Mouse (Mus musculus): ENCODE data around the gene Gm10974. TPM values are rescaled to one million over a fixed set of nuclear protein-coding genes. Genes with fewer than 3 reads are reported as not detected.

Gene Gm10974
- polyA plus RNA-seq, 1 experiment from 2014 or later: not detected

GRCm38 (mm10) chr7:66405541-66405940 is 39.8 kb downstream of the Gm10974 start:
- Histone ChIP-seq H3K4me2 (replicated peaks; ENCODE audit: low read depth, low read length) (no peak overlapping the region), H3K9me3 (ENCODE audit: control insufficient read depth, low read length) (no peaks in the 10 kb centered on the region), H3K4me3 (ENCODE audit: low read depth, low read length) (no peak overlapping the region), H3K4me1 (replicated peaks; ENCODE audit: control insufficient read depth, insufficient read depth, low read length) (no peaks in the 10 kb centered on the region), H3K27me3 (ENCODE audit: control insufficient read depth, insufficient read depth, low read length) (no peaks in the 10 kb centered on the region), H3K9ac (ENCODE audit: low read depth, low read length) (no peak overlapping the region), H3K27ac (ENCODE audit: low read depth, low read length) (no peak overlapping the region), H3K36me3 (ENCODE audit: control insufficient read depth, insufficient read depth, low read length) (no peaks in the 10 kb centered on the region)
- no peak for ATAC-seq (ENCODE audit: low FRiP score)
- 68% methylated on average over 11 of the region's 11 CpGs for WGBS
- DNase-seq (ENCODE audit: low spot score): no peak

GRCm38 (mm10) chr7:66405951-66406721 is 40.4 kb downstream of the Gm10974 start:
- no peaks in the 10 kb centered on the region for H3K4me1 ChIP-seq (replicated peaks; ENCODE audit: control insufficient read depth, insufficient read depth, low read length)
- DNase-seq (ENCODE audit: low spot score) (no peak), ATAC-seq (ENCODE audit: low FRiP score) (no peak)
- H3K9ac ChIP-seq (ENCODE audit: low read depth, low read length): no peak overlapping the region
- H3K27me3 ChIP-seq (ENCODE audit: control insufficient read depth, insufficient read depth, low read length): no peaks in the 10 kb centered on the region
- WGBS: 57% methylated on average over 13 of the region's 13 CpGs
- H3K27ac ChIP-seq (ENCODE audit: low read depth, low read length): no peak overlapping the region
- no peaks in the 10 kb centered on the region for H3K36me3 ChIP-seq (ENCODE audit: control insufficient read depth, insufficient read depth, low read length)
- no peak overlapping the region for H3K4me3 ChIP-seq (ENCODE audit: low read depth, low read length)
- H3K4me2 ChIP-seq (replicated peaks; ENCODE audit: low read depth, low read length): no peak overlapping the region
- H3K9me3 ChIP-seq (ENCODE audit: control insufficient read depth, low read length): no peaks in the 10 kb centered on the region

- DNase-seq (ENCODE audit: low spot score): no peak
- WGBS: 76% methylated on average over 8 of the region's 8 CpGs
Observed at GRCm38 (mm10) chr7:66406971-66407370, 41.3 kb downstream of the Gm10974 start.

GRCm38 (mm10) chr7:66409433-66409832 is 43.7 kb downstream of the Gm10974 start:
- Histone ChIP-seq H3K4me3 (ENCODE audit: low read depth, low read length) (no peak overlapping the region), H3K27me3 (ENCODE audit: control insufficient read depth, insufficient read depth, low read length) (no peaks in the 10 kb centered on the region), H3K4me2 (replicated peaks; ENCODE audit: low read depth, low read length) (no peak overlapping the region), H3K36me3 (ENCODE audit: control insufficient read depth, insufficient read depth, low read length) (no peaks in the 10 kb centered on the region), H3K9me3 (ENCODE audit: control insufficient read depth, low read length) (no peaks in the 10 kb centered on the region), H3K27ac (ENCODE audit: low read depth, low read length) (no peak overlapping the region), H3K9ac (ENCODE audit: low read depth, low read length) (no peak overlapping the region), H3K4me1 (replicated peaks; ENCODE audit: control insufficient read depth, insufficient read depth, low read length) (no peaks in the 10 kb centered on the region)
- 77% methylated on average over 6 of the region's 6 CpGs for WGBS
- ATAC-seq (ENCODE audit: low FRiP score) (no peak), DNase-seq (ENCODE audit: low spot score) (peak; percentile 50)

More at GRCm38 (mm10) chr7:66406971-66407370, 41.3 kb downstream of the Gm10974 start:
- Histone ChIP-seq H3K36me3 (ENCODE audit: control insufficient read depth, insufficient read depth, low read length) (no peaks in the 10 kb centered on the region), H3K4me3 (ENCODE audit: low read depth, low read length) (no peak overlapping the region), H3K27ac (ENCODE audit: low read depth, low read length) (no peak overlapping the region), H3K4me2 (replicated peaks; ENCODE audit: low read depth, low read length) (no peak overlapping the region), H3K9me3 (ENCODE audit: control insufficient read depth, low read length) (no peaks in the 10 kb centered on the region), H3K4me1 (replicated peaks; ENCODE audit: control insufficient read depth, insufficient read depth, low read length) (no peaks in the 10 kb centered on the region), H3K9ac (ENCODE audit: low read depth, low read length) (no peak overlapping the region), H3K27me3 (ENCODE audit: control insufficient read depth, insufficient read depth, low read length) (no peaks in the 10 kb centered on the region)
- no peak for ATAC-seq (ENCODE audit: low FRiP score)

GRCm38 (mm10) chr7:66413093-66413492 is 47.4 kb downstream of the Gm10974 start:
- ATAC-seq (ENCODE audit: low FRiP score): no peak
- DNase-seq (ENCODE audit: low spot score): no peak
- H3K9ac ChIP-seq (ENCODE audit: low read depth, low read length): no peak overlapping the region
- WGBS: 82% methylated on average over 7 of the region's 7 CpGs
- H3K4me1 ChIP-seq (replicated peaks; ENCODE audit: control insufficient read depth, insufficient read depth, low read length): no peaks in the 10 kb centered on the region
- no peaks in the 10 kb centered on the region for H3K36me3 ChIP-seq (ENCODE audit: control insufficient read depth, insufficient read depth, low read length)
- H3K27me3 ChIP-seq (ENCODE audit: control insufficient read depth, insufficient read depth, low read length): no peaks in the 10 kb centered on the region
- no peak overlapping the region for H3K4me3 ChIP-seq (ENCODE audit: low read depth, low read length)
- H3K4me2 ChIP-seq (replicated peaks; ENCODE audit: low read depth, low read length): no peak overlapping the region
- no peak overlapping the region for H3K27ac ChIP-seq (ENCODE audit: low read depth, low read length)
- H3K9me3 ChIP-seq (ENCODE audit: control insufficient read depth, low read length): no peaks in the 10 kb centered on the region

GRCm38 (mm10) chr7:66416829-66417228 is 51.1 kb downstream of the Gm10974 start:
- no peaks in the 10 kb centered on the region for H3K9me3 ChIP-seq (ENCODE audit: control insufficient read depth, low read length)
- no peak overlapping the region for H3K27ac ChIP-seq (ENCODE audit: low read depth, low read length)
- DNase-seq (ENCODE audit: low spot score) (no peak), ATAC-seq (ENCODE audit: low FRiP score) (no peak)
- H3K9ac ChIP-seq (ENCODE audit: low read depth, low read length): no peak overlapping the region
- H3K4me1 ChIP-seq (replicated peaks; ENCODE audit: control insufficient read depth, insufficient read depth, low read length): no peaks in the 10 kb centered on the region
- 84% methylated on average over 4 of the region's 4 CpGs for WGBS
- H3K27me3 ChIP-seq (ENCODE audit: control insufficient read depth, insufficient read depth, low read length): no peaks in the 10 kb centered on the region
- H3K4me3 ChIP-seq (ENCODE audit: low read depth, low read length): no peak overlapping the region
- H3K36me3 ChIP-seq (ENCODE audit: control insufficient read depth, insufficient read depth, low read length): no peaks in the 10 kb centered on the region
- H3K4me2 ChIP-seq (replicated peaks; ENCODE audit: low read depth, low read length): no peak overlapping the region

- H3K9me3 ChIP-seq (ENCODE audit: control insufficient read depth, low read length): no peaks in the 10 kb centered on the region
- no peak overlapping the region for H3K9ac ChIP-seq (ENCODE audit: low read depth, low read length)
- no peaks in the 10 kb centered on the region for H3K4me1 ChIP-seq (replicated peaks; ENCODE audit: control insufficient read depth, insufficient read depth, low read length)
- no peak for DNase-seq (ENCODE audit: low spot score)
- no peak overlapping the region for H3K27ac ChIP-seq (ENCODE audit: low read depth, low read length)
- no peak for ATAC-seq (ENCODE audit: low FRiP score)
- no peaks in the 10 kb centered on the region for H3K27me3 ChIP-seq (ENCODE audit: control insufficient read depth, insufficient read depth, low read length)
- no peaks in the 10 kb centered on the region for H3K36me3 ChIP-seq (ENCODE audit: control insufficient read depth, insufficient read depth, low read length)
- H3K4me3 ChIP-seq (ENCODE audit: low read depth, low read length): no peak overlapping the region
- WGBS: 60% methylated on average over 12 of the region's 12 CpGs
- no peak overlapping the region for H3K4me2 ChIP-seq (replicated peaks; ENCODE audit: low read depth, low read length)
Observed at GRCm38 (mm10) chr7:66418981-66419380, 53.3 kb downstream of the Gm10974 start.

GRCm38 (mm10) chr7:66421903-66422302 is 56.2 kb downstream of the Gm10974 start:
- 72% methylated on average over 8 of the region's 8 CpGs for WGBS
- no peak overlapping the region for H3K4me3 ChIP-seq (ENCODE audit: low read depth, low read length)
- no peaks in the 10 kb centered on the region for H3K36me3 ChIP-seq (ENCODE audit: control insufficient read depth, insufficient read depth, low read length)
- no peak overlapping the region for H3K9ac ChIP-seq (ENCODE audit: low read depth, low read length)
- peaks cover 25% of the 10 kb centered on the region for H3K27me3 ChIP-seq (ENCODE audit: control insufficient read depth, insufficient read depth, low read length)
- H3K4me2 ChIP-seq (replicated peaks; ENCODE audit: low read depth, low read length): no peak overlapping the region
- peaks cover under 1% of the 10 kb centered on the region; the same call in 1 of the 2 replicates for H3K4me1 ChIP-seq (replicated peaks; ENCODE audit: control insufficient read depth, insufficient read depth, low read length)
- no peak overlapping the region for H3K27ac ChIP-seq (ENCODE audit: low read depth, low read length)
- H3K9me3 ChIP-seq (ENCODE audit: control insufficient read depth, low read length): no peaks in the 10 kb centered on the region
- DNase-seq (ENCODE audit: low spot score) (no peak), ATAC-seq (ENCODE audit: low FRiP score) (no peak)

GRCm38 (mm10) chr7:66427053-66427436 is 61.3 kb downstream of the Gm10974 start:
- Histone ChIP-seq H3K27ac (ENCODE audit: low read depth, low read length) (no peak overlapping the region), H3K27me3 (ENCODE audit: control insufficient read depth, insufficient read depth, low read length) (peaks cover 48% of the 10 kb centered on the region), H3K36me3 (ENCODE audit: control insufficient read depth, insufficient read depth, low read length) (no peaks in the 10 kb centered on the region), H3K9ac (ENCODE audit: low read depth, low read length) (no peak overlapping the region), H3K9me3 (ENCODE audit: control insufficient read depth, low read length) (no peaks in the 10 kb centered on the region), H3K4me2 (replicated peaks; ENCODE audit: low read depth, low read length) (peak overlapping the region; percentile 95), H3K4me3 (ENCODE audit: low read depth, low read length) (peak overlapping the region; percentile 39), H3K4me1 (replicated peaks; ENCODE audit: control insufficient read depth, insufficient read depth, low read length) (peaks cover 4% of the 10 kb centered on the region; the same call in 1 of the 2 replicates)
- ATAC-seq (ENCODE audit: low FRiP score) (peak; percentile 41; the same call in 1 of the 2 replicates), DNase-seq (ENCODE audit: low spot score) (no peak)
- 0% methylated on average over 23 of the region's 23 CpGs for WGBS

Measured in hindbrain, embryonic 11.5 days (tissue).